9 mouse cellular contexts compared by ENCODE assay signal in the genomic region with DNA sequence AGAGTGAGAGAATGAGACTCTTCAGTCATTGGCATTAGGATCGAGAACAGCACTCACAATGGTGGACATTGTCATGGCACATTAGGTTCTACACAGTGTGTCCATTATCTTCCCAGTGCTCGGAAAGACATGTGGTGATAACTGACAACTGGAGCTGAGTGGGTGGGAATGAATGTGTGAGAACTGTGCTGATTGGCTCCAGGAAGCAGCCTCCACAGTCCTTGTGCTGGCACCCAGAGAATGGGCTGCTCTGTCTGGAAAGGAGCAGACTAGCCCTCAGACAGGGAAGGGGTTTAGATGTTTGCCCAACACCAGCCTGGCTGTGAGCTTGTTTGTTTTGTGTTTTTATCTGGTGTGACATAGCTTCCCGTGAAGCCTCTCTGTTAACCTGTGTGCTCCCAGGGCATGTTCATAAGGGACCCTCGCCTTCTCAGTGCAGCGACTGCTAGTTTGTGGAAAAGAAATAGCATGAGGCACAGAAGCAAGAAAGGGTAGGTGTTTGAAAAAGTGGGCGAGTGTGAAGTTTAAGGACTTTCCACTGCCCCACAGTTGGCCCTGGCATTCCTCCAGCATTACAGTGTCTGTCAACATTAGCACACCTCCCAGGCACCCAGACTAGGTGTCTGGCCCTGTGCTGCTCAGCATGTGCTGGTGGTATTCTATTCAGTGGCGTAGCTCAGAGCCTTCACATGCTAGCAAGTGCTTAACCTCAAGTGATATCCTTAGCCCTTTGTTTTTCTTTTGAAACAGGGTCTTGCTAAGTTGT. TPM values are rescaled to one million over a fixed set of nuclear protein-coding genes. Genes with fewer than 3 reads are reported as not detected.
A peak's percentile ranks its signal among the peaks of the same experiment; 100 is the strongest.
DNase-seq lines count a peak whose midpoint lies in the region; ATAC-seq and TF ChIP-seq lines count a peak whose summit lies in the region.
"Had no signal": no experiment of that assay in that cellular context is flagged by ENCODE, and none has a peak within 500 bp of the region (broad histone marks: within the 10 kb centered on the region; RNA-seq: fewer than 3 reads in every experiment).

No protein-coding gene starts in this region.

- DNase-seq in gastrocnemius, adult 2 months: no peak
- no peak for DNase-seq in gastrocnemius, postnatal 36 days
- DNase-seq in Muller cell, postnatal 12 days (ENCODE audit: inconsistent ontology term): peak; percentile 90
- DNase-seq in B cell, adult 2 months: no peak
- no peak for DNase-seq in ovary, postnatal 36 days (ENCODE audit: low spot score)
- no peak for DNase-seq in urinary bladder, postnatal 10 days (ENCODE audit: low spot score)

- 0 out of 2 replicates have a peak overlapping the region, but pooled peaks have one; percentile 9 for H3K27ac ChIP-seq in gastrocnemius, adult 2 months
- H3K27ac ChIP-seq in hindbrain, embryonic 16.5 days (ENCODE audit: low read depth, low read length): no peak overlapping the region
- peak overlapping the region; percentile 45 for H3K27ac ChIP-seq in liver, embryonic 15.5 days (replicated peaks)

- no peaks in the 10 kb centered on the region for H3K9me3 ChIP-seq in hindbrain, embryonic 16.5 days (ENCODE audit: control insufficient read depth, low read length)
- no peaks in the 10 kb centered on the region for H3K9me3 ChIP-seq in liver, embryonic 15.5 days (replicated peaks)

- 39% methylated on average over 7 of the region's 7 CpGs for WGBS in hindbrain, embryonic 16.5 days
- 47% methylated on average over 7 of the region's 7 CpGs for WGBS in liver, embryonic 15.5 days (ENCODE audit: insufficient replicate concordance)

- no peak overlapping the region for H3K4me3 ChIP-seq in gastrocnemius, adult 2 months
- H3K4me3 ChIP-seq in hindbrain, embryonic 16.5 days (ENCODE audit: low read length): no peak overlapping the region
- no peak overlapping the region for H3K4me3 ChIP-seq in liver, embryonic 15.5 days (replicated peaks)

- no peaks in the 10 kb centered on the region for H3K36me3 ChIP-seq in hindbrain, embryonic 16.5 days (ENCODE audit: control insufficient read depth, insufficient read depth, low read length)
- no peaks in the 10 kb centered on the region for H3K36me3 ChIP-seq in liver, embryonic 15.5 days (replicated peaks)

- no peak overlapping the region for H3K4me2 ChIP-seq in hindbrain, embryonic 16.5 days (ENCODE audit: low read length)
- H3K4me2 ChIP-seq in liver, embryonic 15.5 days: no peak overlapping the region

- no peak overlapping the region for H3K9ac ChIP-seq in hindbrain, embryonic 16.5 days (ENCODE audit: low read depth, low read length)
- H3K9ac ChIP-seq in liver, embryonic 15.5 days: no peak overlapping the region

- ATAC-seq in hindbrain, embryonic 16.5 days: peak; percentile 87
- peak; percentile 78 for ATAC-seq in liver, embryonic 15.5 days (ENCODE audit: insufficient read depth)

- H3K4me1 ChIP-seq in hindbrain, embryonic 16.5 days (ENCODE audit: control insufficient read depth, insufficient read depth, low read depth, low read length): peaks cover 10% of the 10 kb centered on the region; the same call in 1 of the 2 replicates
- H3K4me1 ChIP-seq in liver, embryonic 15.5 days (replicated peaks): peaks cover 2% of the 10 kb centered on the region; the same call in 1 of the 2 replicates

- no peaks in the 10 kb centered on the region for H3K27me3 ChIP-seq in hindbrain, embryonic 16.5 days (replicated peaks; ENCODE audit: control insufficient read depth, insufficient read depth, low read length)
- H3K27me3 ChIP-seq in liver, embryonic 15.5 days: no peaks in the 10 kb centered on the region
- H3K27me3 ChIP-seq: CH12.LX had no signal

- intact Hi-C loops in gastrocnemius, adult 2 months (cut with DNase I): no loop called here
- intact Hi-C loops in gastrocnemius, postnatal 36 days (cut with DNase I): loop anchor here (5.0 kb wide), 1 partner anchor 39 kb away; no protein-coding TSS in a partner anchor

- TF ChIP-seq CTCF in gastrocnemius, adult 2 months (IDR thresholded peaks at IDR 0.05): no peak

RNA-seq across cellular contexts. Expression of a gene that starts 51.4 kb away (rescaled TPM):
- total RNA-seq in gastrocnemius, adult 2 months (2021): 10 to 100 TPM; 18.0 to 19.5 TPM
- 10 to 100 TPM; 16.3 to 21.5 TPM for total RNA-seq in gastrocnemius, postnatal 36 days (2021)
- polyA plus RNA-seq in hindbrain, embryonic 16.5 days (2015; fragmentation: Nextera tagmentation; extraction: Ambion mirVana): 74.5 and 74.9 TPM in 2 replicates
- polyA plus RNA-seq in liver, embryonic 15.5 days (2015; fragmentation: Nextera tagmentation; extraction: Ambion mirVana): 4.4 and 5.0 TPM in 2 replicates
